Mouse (Mus musculus) ES-Bruce4 (cell line): ENCODE results near the gene Hspb3. TPM values are rescaled to one million over a fixed set of nuclear protein-coding genes. Genes with fewer than 3 reads are reported as not detected.

Experiments used
- H3K27ac ChIP-seq: 2 replicates; pipeline ENCODE4 v1.5.1; 2012; ENCODE audit warnings: low read length, inconsistent platforms; ENCODE audit not compliant: insufficient read depth
- H3K27me3 ChIP-seq: 2 replicates; pipeline ENCODE4 v1.6.1; 2012; ENCODE audit warnings: mild to moderate bottlenecking, low read length, inconsistent platforms; ENCODE audit not compliant: control insufficient read depth, poor library complexity, insufficient read depth, severe bottlenecking
- H3K36me3 ChIP-seq: 2 replicates; pipeline ENCODE4 v1.6.1; 2012; ENCODE audit warnings: inconsistent platforms, mild to moderate bottlenecking, low read length, moderate library complexity; ENCODE audit not compliant: control insufficient read depth, poor library complexity, insufficient read depth, severe bottlenecking
- H3K4me1 ChIP-seq: one replicate; pipeline ENCODE4 v1.8.1; 2011; ENCODE audit warnings: low read length; ENCODE audit not compliant: control insufficient read depth, insufficient read depth
- H3K4me3 ChIP-seq: 2 replicates; pipeline ENCODE4 v1.5.1; 2011; ENCODE audit warnings: low read depth, mild to moderate bottlenecking, low read length
- H3K9ac ChIP-seq: 2 replicates; pipeline ENCODE4 v1.6.1; 2012; ENCODE audit warnings: low read depth, mild to moderate bottlenecking, inconsistent platforms; ENCODE audit not compliant: poor library complexity, severe bottlenecking
- H3K9me3 ChIP-seq: replicated peaks from 2 replicates; pipeline ENCODE4 v1.6.1; 2012; ENCODE audit warnings: mild to moderate bottlenecking, low read length, inconsistent platforms; ENCODE audit not compliant: control insufficient read depth, poor library complexity, insufficient read depth, severe bottlenecking
- CTCF ChIP-seq: IDR thresholded peaks from one replicate; pipeline ENCODE4 v1.8.1; 2011; ENCODE audit warnings: low read depth, low read length
- EP300 ChIP-seq: IDR thresholded peaks from 2 replicates; pipeline ENCODE4 v1.6.1; 2011; ENCODE audit warnings: low read depth, low read length; ENCODE audit not compliant: insufficient read depth
- POLR2A ChIP-seq: IDR thresholded peaks from one replicate; pipeline ENCODE4 v1.8.1; 2011; ENCODE audit warnings: low read length; ENCODE audit not compliant: insufficient read depth
- polyA plus RNA-seq: library from polyadenylated mRNA; stranded (reverse); fragments of >200 nt; gene quantifications from 2 replicates; pipeline ENCODE4 v1.2.4, GENCODE M21; 2011; ENCODE audit warnings: low read depth; ENCODE audit not compliant: missing spikeins, insufficient read depth, insufficient read length

The Hspb3 gene
- polyA plus RNA-seq, 1 experiment: not detected

DNA sequence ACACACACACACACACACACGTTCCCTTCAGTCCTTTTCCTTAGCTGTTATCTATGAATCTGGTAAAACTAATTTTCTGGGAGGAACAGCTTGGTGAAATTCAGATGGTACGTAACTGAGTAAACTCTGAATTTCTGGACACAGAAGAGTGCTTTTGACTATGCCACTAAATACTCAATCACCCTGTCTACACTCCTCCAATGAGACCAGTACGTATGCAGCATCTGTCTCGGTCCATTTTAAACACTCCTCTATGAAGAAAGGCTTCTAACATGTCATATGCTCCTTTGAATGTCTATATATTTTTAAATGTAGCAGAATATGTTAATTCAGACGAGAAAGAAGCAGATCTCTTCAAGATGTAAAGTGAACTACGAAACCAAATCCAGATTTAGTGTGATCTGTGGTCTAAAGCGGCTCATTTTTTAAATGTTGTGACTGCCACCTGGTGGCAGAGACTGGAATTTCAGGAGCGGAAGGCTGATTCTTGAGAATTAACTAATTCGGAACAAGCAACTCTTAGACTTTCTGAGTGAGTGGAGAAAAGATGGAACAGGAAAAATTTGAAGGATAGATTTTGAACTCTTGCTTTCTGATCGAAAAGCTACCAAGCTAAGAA, 6.1 kb upstream of the Hspb3 start:
- TF ChIP-seq CTCF: no peak
- TF ChIP-seq EP300: no peak
- no peak for TF ChIP-seq POLR2A
- no peak overlapping the region for H3K27ac ChIP-seq
- no peaks in the 10 kb centered on the region for H3K27me3 ChIP-seq
- H3K9ac ChIP-seq: no peak overlapping the region
- H3K4me3 ChIP-seq: no peak overlapping the region
- no peaks in the 10 kb centered on the region for H3K36me3 ChIP-seq
- H3K4me1 ChIP-seq: no peaks in the 10 kb centered on the region
- no peaks in the 10 kb centered on the region for H3K9me3 ChIP-seq

DNA sequence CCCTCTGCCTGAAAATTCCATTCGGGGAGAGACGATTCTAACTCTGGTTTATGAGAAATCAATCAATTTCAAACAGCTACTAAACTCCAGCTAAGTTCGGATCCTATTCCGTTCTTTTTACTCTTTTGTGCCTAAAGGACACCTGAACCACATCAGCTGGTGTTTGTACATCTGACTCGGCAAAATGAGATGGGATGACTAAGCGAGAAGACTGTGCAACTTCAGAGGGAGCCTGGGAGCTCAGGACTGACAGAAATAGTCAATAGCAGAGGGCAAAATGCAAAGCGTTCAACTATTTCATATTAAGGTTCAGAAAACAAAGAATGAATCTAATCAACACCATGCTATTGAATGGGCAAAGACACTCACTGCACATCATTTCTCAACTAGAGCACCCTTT, 407 bp upstream of the Hspb3 start:
- Histone ChIP-seq H3K27me3 (no peaks in the 10 kb centered on the region), H3K9me3 (no peaks in the 10 kb centered on the region), H3K27ac (no peak overlapping the region), H3K36me3 (no peaks in the 10 kb centered on the region), H3K4me3 (no peak overlapping the region), H3K9ac (no peak overlapping the region), H3K4me1 (no peaks in the 10 kb centered on the region)
- TF ChIP-seq POLR2A (no peak), EP300 (no peak), CTCF (no peak)

DNA sequence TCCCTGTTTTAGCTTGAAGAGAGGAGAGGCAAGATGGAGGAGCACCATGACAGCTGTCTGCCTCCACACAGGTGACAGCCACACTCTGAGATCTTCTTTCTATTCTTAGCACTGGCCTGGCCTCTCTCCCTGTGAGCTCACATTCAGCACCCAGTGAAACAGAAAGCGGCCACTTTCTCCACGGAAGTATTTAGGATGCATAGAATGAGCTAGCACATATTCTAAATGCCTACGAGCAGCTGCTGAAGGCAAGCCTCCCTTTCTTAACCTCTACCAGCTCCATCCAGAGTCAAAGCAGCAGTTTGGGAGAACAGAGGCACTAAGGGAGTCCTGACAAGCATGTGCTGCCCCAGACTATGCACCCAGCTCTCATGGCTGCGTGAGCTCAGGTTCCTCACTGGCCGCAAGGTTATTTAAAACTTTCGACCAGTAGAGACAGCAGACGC, 1.6 kb downstream of the Hspb3 start:
- TF ChIP-seq POLR2A (no peak), CTCF (no peak), EP300 (no peak)
- H3K9ac ChIP-seq: no peak overlapping the region

GRCm38 (mm10) chr13:113660576-113661310, 2.7 kb downstream of the Hspb3 start:
- H3K27ac ChIP-seq: no peak overlapping the region
- no peaks in the 10 kb centered on the region for H3K27me3 ChIP-seq
- H3K9me3 ChIP-seq: no peaks in the 10 kb centered on the region
- no peak overlapping the region for H3K9ac ChIP-seq
- no peak overlapping the region for H3K4me3 ChIP-seq
- TF ChIP-seq CTCF (no peak), EP300 (no peak)
- H3K36me3 ChIP-seq: no peaks in the 10 kb centered on the region
- no peaks in the 10 kb centered on the region for H3K4me1 ChIP-seq

More for the DNA sequence above, 1.6 kb downstream of the Hspb3 start:
- Histone ChIP-seq H3K27ac (no peak overlapping the region), H3K4me3 (no peak overlapping the region), H3K27me3 (no peaks in the 10 kb centered on the region), H3K4me1 (no peaks in the 10 kb centered on the region), H3K9me3 (no peaks in the 10 kb centered on the region), H3K36me3 (no peaks in the 10 kb centered on the region)

- no peaks in the 10 kb centered on the region for H3K27me3 ChIP-seq
- H3K4me1 ChIP-seq: no peaks in the 10 kb centered on the region
- H3K36me3 ChIP-seq: no peaks in the 10 kb centered on the region
- no peak overlapping the region for H3K9ac ChIP-seq
- H3K9me3 ChIP-seq: no peaks in the 10 kb centered on the region; the same call in 1 of the 2 replicates
- no peak overlapping the region for H3K27ac ChIP-seq
- no peak for TF ChIP-seq CTCF
- TF ChIP-seq POLR2A: no peak
- TF ChIP-seq EP300: no peak
- no peak overlapping the region for H3K4me3 ChIP-seq
Measured at GRCm38 (mm10) chr13:113657204-113657603, 6.3 kb downstream of the Hspb3 start.

GRCm38 (mm10) chr13:113656639-113657038, 6.8 kb downstream of the Hspb3 start:
- H3K27me3 ChIP-seq: no peaks in the 10 kb centered on the region
- no peaks in the 10 kb centered on the region; the same call in 1 of the 2 replicates for H3K9me3 ChIP-seq
- no peak overlapping the region for H3K4me3 ChIP-seq
- no peaks in the 10 kb centered on the region for H3K36me3 ChIP-seq
- no peaks in the 10 kb centered on the region for H3K4me1 ChIP-seq
- H3K27ac ChIP-seq: no peak overlapping the region
- H3K9ac ChIP-seq: no peak overlapping the region
- no peak for TF ChIP-seq POLR2A
- no peak for TF ChIP-seq CTCF
- TF ChIP-seq EP300: no peak
